Mouse (Mus musculus) 3T3-L1 (cell line): ENCODE data around the gene Ccdc138.

ENCODE experiments used
- DNase-seq: peaks from one replicate; pipeline ENCODE4 v3.0.0-alpha.2; 2015; ENCODE audit warnings: low read depth, low spot score

Ccdc138 gene

DNA sequence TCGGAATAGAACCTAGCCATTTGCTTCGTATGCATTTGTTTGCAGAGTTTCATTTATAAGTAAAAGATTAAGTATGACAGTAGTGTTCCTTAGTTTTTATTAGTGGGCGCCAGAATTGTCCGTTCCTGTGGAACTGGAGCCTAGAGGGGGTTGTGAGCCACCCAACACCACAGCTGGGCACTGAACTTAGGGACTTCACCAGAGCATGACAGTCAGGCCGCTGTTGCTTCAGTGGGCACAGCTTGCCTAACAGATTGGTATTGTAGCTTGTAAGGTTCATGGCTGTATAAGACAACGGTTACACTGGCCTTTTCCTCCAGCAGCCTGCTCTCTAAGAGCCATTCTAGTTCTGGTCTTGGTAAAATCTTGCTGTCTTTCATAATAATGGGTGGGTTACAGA lies 62.8 kb downstream of the Ccdc138 start:
- no peak for DNase-seq

- no peak for DNase-seq
Measured at GRCm38 (mm10) chr10:58585427-58586223, 87.9 kb downstream of the Ccdc138 start.

DNA sequence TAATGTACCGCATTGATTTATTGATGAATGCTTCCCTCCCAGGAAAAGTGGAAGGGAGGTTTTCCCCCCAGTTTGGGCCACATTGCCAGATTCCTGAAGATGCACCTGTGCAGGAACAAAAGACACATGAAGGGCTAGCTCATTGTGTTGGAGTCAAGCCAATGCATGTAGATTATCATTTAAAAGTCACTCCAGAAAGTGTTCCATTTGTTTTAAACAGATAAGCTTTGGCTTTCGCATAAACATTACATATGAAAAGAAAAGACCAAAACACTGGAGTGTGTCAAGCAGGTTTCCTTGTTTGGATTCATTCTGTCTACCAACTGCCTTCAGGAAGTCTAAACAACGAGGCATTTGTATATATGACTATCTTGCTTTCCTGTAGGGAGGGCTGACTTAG lies 96.7 kb downstream of the Ccdc138 start:
- no peak for DNase-seq

DNA sequence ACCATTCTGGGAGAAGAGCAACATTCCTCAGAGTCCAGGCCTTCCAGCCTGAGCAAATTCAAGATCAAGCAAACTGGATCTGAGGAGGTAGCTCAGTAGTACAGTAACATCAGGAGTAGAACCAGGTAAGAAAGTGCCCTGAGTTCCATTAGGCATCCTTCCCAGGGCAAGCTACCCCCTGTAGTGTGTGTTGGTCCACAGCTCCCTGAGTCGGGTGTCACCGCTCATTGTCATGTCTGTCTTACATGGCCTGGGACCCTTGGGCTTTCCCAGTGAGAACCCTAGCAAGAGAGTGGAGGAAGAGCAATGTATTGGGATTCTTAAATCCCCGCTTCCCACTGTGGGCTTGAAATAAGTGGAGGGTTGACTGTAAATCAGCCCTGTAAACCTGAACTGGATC lies 97.4 kb downstream of the Ccdc138 start:
- no peak for DNase-seq

GRCm38 (mm10) chr10:58595821-58596220 lies 98.1 kb downstream of the Ccdc138 start:
- DNase-seq, result no peak

- no peak for DNase-seq
Measured at GRCm38 (mm10) chr10:58600151-58600550, 102.4 kb downstream of the Ccdc138 start.

- DNase-seq, result no peak
Measured at GRCm38 (mm10) chr10:58600983-58601382, 103.2 kb downstream of the Ccdc138 start.

GRCm38 (mm10) chr10:58601431-58601901 lies 103.7 kb downstream of the Ccdc138 start:
- no peak for DNase-seq

DNA sequence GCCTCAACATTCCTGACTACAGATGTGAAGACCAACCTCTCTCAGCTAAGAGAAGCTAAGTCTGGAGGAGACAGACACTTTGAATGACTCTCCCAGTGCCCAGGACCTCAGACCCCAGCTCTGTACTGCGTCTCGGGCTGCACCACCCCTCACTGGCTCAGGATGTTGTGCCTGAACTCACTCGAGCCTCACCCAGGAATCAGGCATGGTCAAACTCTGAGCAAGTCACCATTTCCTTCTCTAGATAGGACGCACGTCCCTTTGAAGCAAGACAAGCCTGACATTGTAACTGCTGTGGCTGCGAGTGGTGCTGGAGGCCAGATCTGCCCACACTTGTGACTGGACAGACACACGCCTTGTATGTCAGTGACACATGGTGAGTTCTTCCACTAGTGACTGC lies 104.2 kb downstream of the Ccdc138 start:
- no peak for DNase-seq

DNA sequence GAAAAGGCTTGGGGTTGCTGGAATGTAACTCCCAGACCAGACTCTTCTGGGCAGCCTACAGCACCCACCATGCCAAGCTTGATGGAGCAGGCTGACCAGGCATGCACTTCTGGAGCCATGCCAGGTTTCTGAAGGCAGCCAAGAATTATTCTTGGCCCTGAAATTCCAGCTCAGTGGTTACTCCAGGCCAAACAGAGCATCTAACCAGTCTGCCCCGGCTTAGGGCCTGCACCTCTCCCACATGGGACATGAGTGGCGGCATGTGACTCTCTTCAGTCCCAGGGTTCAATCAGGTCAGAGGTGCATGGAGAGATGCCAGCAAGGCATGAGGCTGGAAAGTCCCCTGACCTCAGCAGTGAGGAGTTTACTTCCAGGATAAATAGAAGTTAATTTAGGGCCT lies 107.0 kb downstream of the Ccdc138 start:
- peak; percentile 86 for DNase-seq

DNA sequence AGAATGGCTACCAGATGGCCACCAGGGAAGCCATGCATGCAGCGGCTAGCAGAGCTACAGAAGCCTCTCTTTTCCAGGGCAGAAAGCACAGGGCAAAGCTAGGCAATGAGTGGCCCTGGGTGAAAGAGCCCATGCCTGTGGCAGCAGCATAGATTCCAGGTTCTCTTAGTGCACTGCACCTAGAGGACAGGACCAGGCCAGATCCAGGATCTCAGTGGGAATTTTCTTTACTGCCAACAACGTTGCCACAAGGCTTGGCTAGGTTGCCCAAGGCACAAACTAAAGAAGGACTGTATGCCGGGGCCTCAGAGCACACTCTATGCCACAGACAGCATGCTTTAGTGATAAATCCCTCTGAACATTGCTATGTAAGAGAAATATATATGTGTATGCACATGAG lies 108.6 kb downstream of the Ccdc138 start:
- DNase-seq, result no peak

- DNase-seq, result peak; percentile 47
Measured at GRCm38 (mm10) chr10:58608858-58609257, 111.1 kb downstream of the Ccdc138 start.

GRCm38 (mm10) chr10:58610484-58611261 lies 112.9 kb downstream of the Ccdc138 start:
- peak; percentile 13 for DNase-seq

DNA sequence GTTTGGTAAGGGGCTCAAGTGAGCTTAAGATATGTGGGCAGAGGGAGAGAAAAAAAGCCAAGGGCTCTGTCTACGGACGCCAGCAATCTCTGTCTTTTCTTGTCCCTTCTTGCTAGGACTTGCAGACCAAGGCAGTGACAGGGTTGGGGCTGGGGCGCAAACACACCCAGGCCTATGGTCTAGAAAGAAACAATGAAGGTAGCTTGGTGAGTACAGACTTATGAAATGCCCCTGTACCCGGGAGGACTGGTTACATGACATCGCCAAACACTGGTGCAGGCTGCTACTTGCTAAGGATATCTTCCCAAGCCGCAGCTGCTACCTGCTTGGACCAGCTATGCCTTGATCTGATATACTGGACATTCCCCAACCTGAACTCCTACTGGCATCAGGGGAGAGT lies 116.9 kb downstream of the Ccdc138 start:
- DNase-seq, result no peak

- no peak for DNase-seq
Measured at GRCm38 (mm10) chr10:58616565-58616964, 118.8 kb downstream of the Ccdc138 start.

DNA sequence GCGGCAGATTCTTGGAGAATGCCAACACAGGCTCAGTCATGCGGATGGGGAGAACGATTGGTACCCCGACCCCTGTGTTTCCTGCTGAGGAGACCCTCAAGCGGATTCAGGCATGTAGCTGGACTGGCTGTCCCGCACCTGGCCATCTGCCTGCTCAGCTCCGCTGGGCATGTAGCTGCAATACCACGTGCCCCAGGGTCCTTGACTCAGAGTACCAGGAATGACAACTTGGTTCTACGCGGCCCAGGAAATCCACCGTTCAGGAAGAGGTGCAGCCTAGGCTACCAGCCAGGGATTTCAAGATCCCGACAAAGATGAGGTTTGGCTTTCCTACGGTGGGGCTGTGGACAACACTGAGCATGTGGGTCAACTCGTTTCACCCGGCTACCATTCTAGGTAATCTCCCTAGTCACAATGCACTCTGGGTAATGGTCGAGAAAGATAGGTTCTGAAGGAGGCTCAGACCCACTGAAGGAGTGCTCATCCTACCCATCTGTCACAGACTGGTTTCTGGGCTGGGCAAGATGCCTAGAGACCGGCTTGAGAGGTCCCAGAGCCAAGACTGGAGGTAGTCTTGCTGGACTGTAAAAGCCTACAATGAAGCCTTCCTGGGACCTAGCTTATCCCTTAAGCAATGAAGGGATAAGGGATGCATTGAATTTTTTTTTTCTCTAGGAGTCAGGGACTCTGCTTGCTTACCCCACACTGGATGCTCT lies 120.9 kb downstream of the Ccdc138 start:
- DNase-seq, result no peak

- DNase-seq, result no peak
Measured at GRCm38 (mm10) chr10:58619266-58619665, 121.5 kb downstream of the Ccdc138 start.

- no peak for DNase-seq
Measured at GRCm38 (mm10) chr10:58624848-58625711, 127.3 kb downstream of the Ccdc138 start.
